Mouse (Mus musculus): ENCODE results near the gene Sgip1. TPM values are rescaled to one million over a fixed set of nuclear protein-coding genes. Genes with fewer than 3 reads are reported as not detected.

Sgip1 gene
- total and polyA plus RNA-seq, 3 experiments: 0.33 TPM; not detected in 2

DNA sequence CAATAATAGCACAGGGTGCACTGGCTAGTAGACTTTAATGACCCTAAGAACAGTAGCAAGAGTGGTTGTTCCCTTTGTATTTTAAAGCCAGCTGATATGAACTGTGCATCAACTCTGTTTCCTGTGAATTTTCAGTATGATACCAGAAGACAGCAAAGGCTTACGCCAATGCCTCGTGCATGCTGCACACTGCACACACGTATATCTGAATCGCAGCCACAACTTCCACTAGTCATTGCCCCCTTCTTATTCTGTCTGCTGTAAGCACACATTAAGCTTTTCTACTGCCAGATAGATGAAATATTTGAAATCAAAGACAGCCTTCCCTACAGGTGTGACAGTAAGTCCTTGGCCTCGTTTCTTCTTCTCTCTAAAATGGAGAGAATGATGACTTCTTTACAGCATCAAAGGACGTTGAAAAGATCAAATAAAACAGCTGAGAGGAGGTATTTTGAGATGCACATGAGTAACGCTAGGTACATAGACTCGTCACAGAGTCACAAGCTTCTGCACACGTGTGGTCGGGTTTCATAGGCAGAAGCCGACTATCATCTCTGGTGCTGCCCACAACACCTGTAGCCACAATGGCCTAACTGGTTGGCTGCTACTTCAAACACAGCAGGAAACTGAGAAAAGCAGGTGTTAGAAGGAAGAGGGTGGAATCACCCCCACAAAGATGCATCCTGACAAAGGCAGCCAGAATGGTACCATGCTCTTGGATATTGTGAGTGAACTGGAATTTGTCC, 249.7 kb downstream of the Sgip1 start:
- DNase-seq (ENCODE audit: low spot score) (no peak), ATAC-seq (ENCODE audit: extremely low read depth, insufficient number of reproducible peaks, low FRiP score, poor library complexity, severe bottlenecking) (no peak)
- no peaks in the 10 kb centered on the region for H3K36me3 ChIP-seq (replicated peaks)
- H3K9me3 ChIP-seq (replicated peaks): no peaks in the 10 kb centered on the region
- peaks cover 2% of the 10 kb centered on the region; the same call in 1 of the 2 replicates for H3K27me3 ChIP-seq (ENCODE audit: insufficient read depth, low read length)
- no peak overlapping the region for H3K4me3 ChIP-seq (ENCODE audit: low read depth, low read length)
- H3K4me1 ChIP-seq (ENCODE audit: insufficient read depth, low read depth, low read length): no peaks in the 10 kb centered on the region
- TF ChIP-seq CTCF (IDR thresholded peaks at IDR 0.05; ENCODE audit: low read depth, low read length) (no peak), TAL1 (conservative IDR thresholded peaks at IDR 0.05; ENCODE audit: low read depth, low read length) (no peak), POLR2AphosphoS5 (IDR thresholded peaks at IDR 0.05; ENCODE audit: insufficient replicate concordance, low read depth, low read length) (no peak), GATA1 (IDR thresholded peaks at IDR 0.05; ENCODE audit: borderline replicate concordance, low read length) (no peak), GATA2 (IDR thresholded peaks at IDR 0.05; ENCODE audit: borderline replicate concordance, low read depth, low read length) (no peak)

DNA sequence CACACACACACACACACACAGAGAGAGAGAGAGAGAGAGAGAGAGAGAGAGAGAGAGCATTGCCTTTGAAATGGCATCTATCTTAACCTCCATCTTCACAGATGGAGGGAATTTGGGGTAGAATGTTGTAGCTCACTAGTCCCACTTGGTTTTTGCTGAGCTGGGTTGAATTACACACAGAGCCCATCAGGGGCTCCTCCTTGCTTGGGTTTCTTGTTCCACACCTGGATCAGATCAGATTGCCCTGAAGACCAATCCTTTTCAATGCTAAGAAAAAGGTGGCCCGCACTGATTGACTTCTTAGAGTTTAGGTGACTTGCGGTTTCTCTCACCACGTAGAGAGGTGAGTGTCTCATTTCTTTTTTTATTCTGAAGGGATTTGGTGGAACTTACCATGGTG, 250.6 kb downstream of the Sgip1 start:
- no peak for DNase-seq (ENCODE audit: low spot score)
- ATAC-seq (ENCODE audit: extremely low read depth, insufficient number of reproducible peaks, low FRiP score, poor library complexity, severe bottlenecking): no peak
- no peaks in the 10 kb centered on the region for H3K4me1 ChIP-seq (ENCODE audit: insufficient read depth, low read depth, low read length)
- TF ChIP-seq CTCF (IDR thresholded peaks at IDR 0.05; ENCODE audit: low read depth, low read length): no peak
- TF ChIP-seq POLR2AphosphoS5 (IDR thresholded peaks at IDR 0.05; ENCODE audit: insufficient replicate concordance, low read depth, low read length): no peak
- no peak for TF ChIP-seq GATA2 (IDR thresholded peaks at IDR 0.05; ENCODE audit: borderline replicate concordance, low read depth, low read length)
- H3K9me3 ChIP-seq (replicated peaks): no peaks in the 10 kb centered on the region
- H3K36me3 ChIP-seq (replicated peaks): no peaks in the 10 kb centered on the region
- peaks cover 2% of the 10 kb centered on the region; the same call in 1 of the 2 replicates for H3K27me3 ChIP-seq (ENCODE audit: insufficient read depth, low read length)
- H3K4me3 ChIP-seq (ENCODE audit: low read depth, low read length): no peak overlapping the region

DNA sequence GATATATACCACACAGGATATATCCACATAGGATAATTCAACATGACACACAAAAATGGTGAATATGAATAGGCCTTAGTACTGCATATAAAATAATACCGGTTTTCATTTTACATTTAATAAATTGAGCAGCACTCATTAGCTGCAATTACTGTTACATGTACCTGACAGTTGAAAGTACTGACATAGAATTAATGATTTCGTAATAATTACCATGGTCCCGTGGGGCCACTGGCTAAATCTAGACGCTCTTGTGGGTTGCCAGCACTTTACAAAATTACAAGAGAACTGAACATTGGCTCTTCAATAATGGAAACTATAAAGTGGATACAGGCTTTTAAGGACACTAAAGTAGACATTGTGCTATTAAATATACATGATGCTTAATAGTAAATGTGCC, 263.6 kb downstream of the Sgip1 start:
- ATAC-seq (ENCODE audit: extremely low read depth, insufficient number of reproducible peaks, low FRiP score, poor library complexity, severe bottlenecking): no peak

DNA sequence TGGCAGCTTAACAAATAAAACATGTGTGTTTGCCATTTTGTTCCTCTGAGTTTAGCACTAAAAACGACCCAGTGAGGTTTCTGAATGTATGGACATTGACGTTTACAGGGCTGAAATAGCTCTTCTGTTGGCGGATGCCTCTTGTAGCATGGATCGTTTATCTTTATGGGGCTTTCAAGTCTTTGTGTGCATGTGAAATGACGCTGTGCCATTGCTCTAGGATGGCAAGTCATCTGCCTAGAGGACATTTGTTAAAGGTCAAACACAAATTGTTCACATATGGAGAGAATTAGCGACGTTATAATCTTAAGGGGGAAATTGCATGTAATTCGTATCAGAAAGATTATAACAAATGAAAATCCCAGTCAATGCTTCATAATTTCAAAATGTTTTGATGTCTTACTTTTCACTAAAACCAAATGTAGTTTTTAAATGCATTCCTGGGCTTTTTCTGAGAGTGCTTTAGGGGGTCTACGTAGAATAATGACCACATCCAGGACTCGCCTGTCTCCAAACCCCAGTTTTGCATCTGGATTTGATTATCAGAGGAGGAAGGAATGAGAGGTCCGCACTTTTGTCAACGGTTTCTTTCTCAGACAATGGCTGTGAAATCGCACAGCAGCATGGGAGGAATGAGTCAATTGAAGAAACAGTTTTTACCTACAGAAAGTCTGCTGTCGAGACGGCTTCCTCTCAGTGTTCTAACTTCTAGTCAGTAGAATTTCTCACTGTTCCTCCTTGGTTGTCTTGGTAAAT, 264.3 kb downstream of the Sgip1 start:
- H3K27me3 ChIP-seq (ENCODE audit: insufficient read depth, low read length): no peaks in the 10 kb centered on the region
- H3K4me1 ChIP-seq (ENCODE audit: insufficient read depth, low read depth, low read length): no peaks in the 10 kb centered on the region
- H3K4me3 ChIP-seq (ENCODE audit: low read depth, low read length): no peak overlapping the region
- no peaks in the 10 kb centered on the region for H3K9me3 ChIP-seq (replicated peaks)
- no peak for DNase-seq (ENCODE audit: low spot score)
- no peaks in the 10 kb centered on the region for H3K36me3 ChIP-seq (replicated peaks)
- ATAC-seq (ENCODE audit: extremely low read depth, insufficient number of reproducible peaks, low FRiP score, poor library complexity, severe bottlenecking): no peak
- TF ChIP-seq GATA2 (IDR thresholded peaks at IDR 0.05; ENCODE audit: borderline replicate concordance, low read depth, low read length) (no peak), GATA1 (IDR thresholded peaks at IDR 0.05; ENCODE audit: borderline replicate concordance, low read length) (no peak), CTCF (IDR thresholded peaks at IDR 0.05; ENCODE audit: low read depth, low read length) (no peak), POLR2AphosphoS5 (IDR thresholded peaks at IDR 0.05; ENCODE audit: insufficient replicate concordance, low read depth, low read length) (no peak), TAL1 (conservative IDR thresholded peaks at IDR 0.05; ENCODE audit: low read depth, low read length) (no peak)

More for the DNA sequence above, 263.6 kb downstream of the Sgip1 start:
- Histone ChIP-seq H3K36me3 (replicated peaks) (no peaks in the 10 kb centered on the region), H3K27me3 (ENCODE audit: insufficient read depth, low read length) (no peaks in the 10 kb centered on the region), H3K9me3 (replicated peaks) (no peaks in the 10 kb centered on the region), H3K4me3 (ENCODE audit: low read depth, low read length) (no peak overlapping the region), H3K4me1 (ENCODE audit: insufficient read depth, low read depth, low read length) (no peaks in the 10 kb centered on the region)
- TF ChIP-seq GATA2 (IDR thresholded peaks at IDR 0.05; ENCODE audit: borderline replicate concordance, low read depth, low read length) (no peak), CTCF (IDR thresholded peaks at IDR 0.05; ENCODE audit: low read depth, low read length) (no peak), POLR2AphosphoS5 (IDR thresholded peaks at IDR 0.05; ENCODE audit: insufficient replicate concordance, low read depth, low read length) (no peak), TAL1 (conservative IDR thresholded peaks at IDR 0.05; ENCODE audit: low read depth, low read length) (no peak), GATA1 (IDR thresholded peaks at IDR 0.05; ENCODE audit: borderline replicate concordance, low read length) (no peak)
- DNase-seq (ENCODE audit: low spot score): no peak

DNA sequence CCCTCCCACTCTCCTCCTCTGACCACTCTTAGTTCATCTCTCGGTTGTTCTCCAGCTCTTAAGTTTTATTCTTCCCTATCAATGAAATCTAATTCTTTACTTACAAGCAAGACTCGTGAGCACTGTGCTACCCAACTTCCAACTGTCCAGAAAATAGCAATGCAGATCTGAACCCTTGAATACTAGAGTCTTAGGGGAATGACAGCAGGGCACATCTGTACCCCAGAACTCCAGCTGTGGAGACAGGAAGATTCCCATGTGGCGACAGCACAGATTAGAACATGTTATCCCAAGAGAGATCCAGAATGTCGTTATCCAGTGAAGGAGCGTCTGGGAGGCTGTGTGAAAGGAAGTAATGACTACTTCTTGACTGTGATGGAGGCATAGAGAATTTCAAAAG, 265.2 kb downstream of the Sgip1 start:
- DNase-seq (ENCODE audit: low spot score) (no peak), ATAC-seq (ENCODE audit: extremely low read depth, insufficient number of reproducible peaks, low FRiP score, poor library complexity, severe bottlenecking) (no peak)
- Histone ChIP-seq H3K36me3 (replicated peaks) (no peaks in the 10 kb centered on the region), H3K4me3 (ENCODE audit: low read depth, low read length) (no peak overlapping the region), H3K27me3 (ENCODE audit: insufficient read depth, low read length) (no peaks in the 10 kb centered on the region), H3K4me1 (ENCODE audit: insufficient read depth, low read depth, low read length) (no peaks in the 10 kb centered on the region), H3K9me3 (replicated peaks) (no peaks in the 10 kb centered on the region)
- TF ChIP-seq TAL1 (conservative IDR thresholded peaks at IDR 0.05; ENCODE audit: low read depth, low read length) (no peak), CTCF (IDR thresholded peaks at IDR 0.05; ENCODE audit: low read depth, low read length) (no peak), GATA1 (IDR thresholded peaks at IDR 0.05; ENCODE audit: borderline replicate concordance, low read length) (no peak)

DNA sequence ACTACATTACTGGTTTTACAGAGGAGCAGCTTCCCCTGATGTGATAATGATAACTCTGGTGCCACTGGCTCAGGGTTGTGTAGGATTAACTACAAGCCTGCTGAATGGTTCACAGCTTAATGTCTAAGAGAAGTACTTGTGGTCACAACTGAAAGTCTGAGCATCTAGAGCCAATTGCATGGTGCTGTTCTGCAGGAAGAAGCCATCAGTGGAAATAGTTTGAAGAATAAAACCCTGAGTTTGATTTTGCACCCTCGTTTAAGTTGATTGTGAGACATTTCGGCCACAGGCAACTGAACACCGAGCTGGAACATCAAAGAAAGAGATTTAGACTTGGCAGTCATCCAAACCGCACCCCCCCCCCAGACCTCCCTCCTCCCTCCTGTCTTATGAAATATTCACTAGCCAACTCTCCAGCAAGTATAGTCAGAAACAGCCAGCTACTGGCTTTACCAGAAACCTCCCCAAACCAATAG, 265.9 kb downstream of the Sgip1 start:
- Histone ChIP-seq H3K9me3 (replicated peaks) (no peaks in the 10 kb centered on the region), H3K4me1 (ENCODE audit: insufficient read depth, low read depth, low read length) (no peaks in the 10 kb centered on the region), H3K4me3 (ENCODE audit: low read depth, low read length) (no peak overlapping the region), H3K27me3 (ENCODE audit: insufficient read depth, low read length) (no peaks in the 10 kb centered on the region), H3K36me3 (replicated peaks) (no peaks in the 10 kb centered on the region)
- no peak for TF ChIP-seq CTCF (IDR thresholded peaks at IDR 0.05; ENCODE audit: low read depth, low read length)
- TF ChIP-seq GATA1 (IDR thresholded peaks at IDR 0.05; ENCODE audit: borderline replicate concordance, low read length): no peak
- no peak for TF ChIP-seq GATA2 (IDR thresholded peaks at IDR 0.05; ENCODE audit: borderline replicate concordance, low read depth, low read length)
- no peak for TF ChIP-seq POLR2AphosphoS5 (IDR thresholded peaks at IDR 0.05; ENCODE audit: insufficient replicate concordance, low read depth, low read length)
- TF ChIP-seq TAL1 (conservative IDR thresholded peaks at IDR 0.05; ENCODE audit: low read depth, low read length): no peak
- no peak for DNase-seq (ENCODE audit: low spot score)
- ATAC-seq (ENCODE audit: extremely low read depth, insufficient number of reproducible peaks, low FRiP score, poor library complexity, severe bottlenecking): no peak
